Mouse (Mus musculus) limb, embryonic 14.5 days (tissue): ENCODE results near the gene Rad51ap1. TPM values are rescaled to one million over a fixed set of nuclear protein-coding genes. Genes with fewer than 3 reads are reported as not detected.

ENCODE experiments used
- ATAC-seq: fragments of 200-750 bp; cut with Nextera tagmentation; 2 replicates; pipeline ENCODE4 v1.8.0; 2017; ENCODE audit warnings: low read depth, moderate number of reproducible peaks, moderate TSS enrichment; ENCODE audit not compliant: low FRiP score
- DNase-seq: peaks from one replicate; pipeline ENCODE4 v3.0.0-alpha.2; 2015; ENCODE audit warnings: low spot score
- H3K27ac ChIP-seq: fragments of 300-500 bp; sonication (generic); replicated peaks from 2 replicates; pipeline ENCODE4 v1.5.1; 2014; ENCODE audit warnings: low read depth, mild to moderate bottlenecking, low read length, moderate library complexity, mixed read lengths
- H3K27me3 ChIP-seq: fragments of 300-500 bp; sonication (generic); 2 replicates; pipeline ENCODE4 v1.6.1; 2014; ENCODE audit warnings: low read length, mixed read lengths; ENCODE audit not compliant: control insufficient read depth, insufficient read depth
- H3K36me3 ChIP-seq: fragments of 300-500 bp; sonication (generic); 2 replicates; pipeline ENCODE4 v1.6.1; 2014; ENCODE audit warnings: mild to moderate bottlenecking, low read length, moderate library complexity, mixed read lengths; ENCODE audit not compliant: control insufficient read depth, insufficient read depth
- H3K4me1 ChIP-seq: fragments of 300-500 bp; sonication (generic); 2 replicates; pipeline ENCODE4 v1.6.1; 2014; ENCODE audit warnings: antibody characterized with exemption, low read length, mixed read lengths; ENCODE audit not compliant: control insufficient read depth, insufficient read depth
- H3K4me2 ChIP-seq: fragments of 300-500 bp; sonication (generic); replicated peaks from 2 replicates; pipeline ENCODE4 v1.6.1; 2014; ENCODE audit warnings: low read depth, mild to moderate bottlenecking, low read length, moderate library complexity; ENCODE audit not compliant: severe bottlenecking
- H3K4me3 ChIP-seq: fragments of 300-500 bp; sonication (generic); replicated peaks from 2 replicates; pipeline ENCODE4 v1.5.1; 2014; ENCODE audit warnings: low read length
- H3K9ac ChIP-seq: fragments of 300-500 bp; sonication (generic); 2 replicates; pipeline ENCODE4 v1.6.1; 2014; ENCODE audit warnings: mild to moderate bottlenecking, low read depth, low read length, moderate library complexity; ENCODE audit not compliant: severe bottlenecking
- H3K9me3 ChIP-seq: fragments of 300-500 bp; sonication (generic); 2 replicates; pipeline ENCODE4 v1.6.1; 2016; ENCODE audit warnings: low read length; ENCODE audit not compliant: control insufficient read depth
- POLR2A ChIP-seq: fragments of 200-500 bp; IDR thresholded peaks from 2 replicates; pipeline ENCODE4 v1.8.0; 2012; ENCODE audit warnings: inconsistent platforms, mild to moderate bottlenecking, moderate library complexity, borderline replicate concordance; ENCODE audit not compliant: insufficient read depth, insufficient read length; ENCODE audit errors: extremely low read depth
- WGBS: fragments of 180-500 bp; shearing (Covaris S2); extraction: QIAGEN DNeasy Blood & Tissue Kit; methylation state at CpG from one replicate; pipeline ENCODE4 v1.1.7; 2014; 5-methylcytosine and 5-hydroxymethylcytosine counted together
- polyA plus RNA-seq, 2 experiments: library from polyadenylated mRNA; depleted of rRNA in 1 of 2; stranded (reverse) in 1 of 2; unstranded in 1 of 2; fragments of >200 nt; fragmentation: Nextera tagmentation in 1 of 2; extraction: Ambion mirVana in 1 of 2; gene quantifications; 2 replicates each; pipeline versions ENCODE4 v1.2.1 to v1.2.3; 2012 to 2014

The Rad51ap1 gene
- polyA plus RNA-seq, 2 experiments, result 50.6 to 55.8 TPM

DNA sequence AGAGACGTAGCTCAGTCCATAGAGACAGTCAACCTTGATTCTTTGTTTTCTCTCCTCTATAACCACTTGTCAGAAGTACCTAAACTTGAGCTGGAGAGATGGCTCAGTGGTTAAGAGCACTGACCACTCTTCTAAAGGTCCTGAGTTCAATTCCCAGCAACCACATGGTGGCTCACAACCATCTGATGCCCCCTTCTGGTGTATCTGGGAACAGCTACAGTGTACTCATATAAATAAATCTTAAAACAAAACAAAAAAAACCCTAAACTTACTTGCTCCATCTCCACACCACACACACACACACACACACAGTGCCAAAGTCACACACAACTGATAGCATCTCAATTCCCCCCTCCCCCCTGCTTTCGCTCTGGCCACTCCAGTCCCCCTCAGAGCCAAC lies 1.3 kb downstream of the Rad51ap1 start:
- Histone ChIP-seq H3K27me3 (no peaks in the 10 kb centered on the region), H3K27ac (no peak overlapping the region), H3K36me3 (peaks cover 8% of the 10 kb centered on the region; the same call in 1 of the 2 replicates), H3K4me2 (peak overlapping the region; percentile 92), H3K9me3 (no peaks in the 10 kb centered on the region), H3K4me1 (peaks cover 10% of the 10 kb centered on the region), H3K9ac (peak overlapping the region; percentile 72; the same call in 1 of the 2 replicates), H3K4me3 (peak overlapping the region; percentile 72)
- no peak for TF ChIP-seq POLR2A
- 84% methylated on average over 2 of the region's 2 CpGs for WGBS
- ATAC-seq (no peak), DNase-seq (no peak)

DNA sequence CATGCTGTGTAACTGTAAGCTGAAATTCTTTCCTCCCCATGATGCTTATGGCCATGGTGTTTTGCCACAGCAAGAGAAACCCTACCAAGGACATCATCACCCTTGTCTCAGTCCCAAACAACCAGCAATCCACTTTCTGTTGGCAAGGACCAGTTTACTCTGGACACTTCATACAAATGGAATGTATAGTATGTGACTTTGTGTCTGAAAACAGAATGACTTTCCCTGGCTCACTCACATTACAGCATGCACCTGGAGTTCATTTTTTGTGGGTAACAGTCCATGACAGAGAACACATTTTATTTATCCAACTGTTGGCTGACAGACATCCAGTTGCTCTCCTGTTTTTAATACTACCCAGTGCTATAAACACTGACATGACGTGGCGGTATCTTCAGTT lies 6.5 kb downstream of the Rad51ap1 start:
- Histone ChIP-seq H3K4me2 (no peak overlapping the region), H3K4me1 (no peaks in the 10 kb centered on the region), H3K9me3 (no peaks in the 10 kb centered on the region), H3K9ac (no peak overlapping the region), H3K36me3 (peaks cover 26% of the 10 kb centered on the region), H3K27ac (no peak overlapping the region), H3K4me3 (no peak overlapping the region), H3K27me3 (no peaks in the 10 kb centered on the region)
- 62% methylated on average over 2 of the region's 2 CpGs for WGBS
- DNase-seq (no peak), ATAC-seq (no peak)
- TF ChIP-seq POLR2A, result no peak

DNA sequence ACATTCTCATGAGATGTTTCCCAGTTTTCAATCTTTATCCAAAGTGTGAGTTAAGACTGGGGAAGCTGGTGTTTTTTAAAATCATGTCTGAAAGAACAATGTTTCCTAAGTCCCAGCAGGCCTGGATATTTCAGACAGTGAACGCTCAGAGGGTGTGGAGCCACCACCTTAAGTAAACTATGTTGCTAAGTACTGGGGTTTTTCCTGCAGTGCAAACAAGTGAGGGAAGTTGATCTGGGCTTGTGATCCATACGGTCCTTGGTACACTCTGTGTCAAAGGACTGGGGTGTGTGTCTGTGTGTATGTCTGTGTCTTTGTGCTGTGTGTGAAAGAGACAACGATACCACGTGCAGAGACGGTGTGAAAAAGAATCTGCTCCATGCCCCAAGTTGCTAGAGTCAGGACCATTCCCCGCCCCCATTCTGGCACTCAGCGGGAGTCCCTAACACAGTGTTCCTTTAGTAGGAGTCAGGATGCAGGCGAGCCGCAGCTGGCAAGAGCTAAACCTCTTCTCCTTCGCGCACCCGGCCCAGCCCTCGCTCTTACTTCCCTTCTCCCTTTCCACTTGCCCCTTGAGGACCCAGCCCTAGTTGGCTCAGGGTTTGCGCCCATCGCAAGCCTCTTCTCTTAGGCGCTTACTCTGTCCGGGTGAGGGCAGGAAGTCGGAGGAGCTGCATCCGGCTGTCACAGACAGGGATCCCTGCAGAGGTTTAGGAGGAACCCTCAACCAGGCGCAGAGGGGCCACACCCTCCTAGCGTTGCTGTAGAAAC lies 18.1 kb downstream of the Rad51ap1 start, which contains the start of gene Dyrk4:
Gene Dyrk4 (minus strand): TSS at position 729 of the 771 bp plus-strand sequence.
- peak; percentile 9 for DNase-seq

GRCm38 (mm10) chr6:126914928-126915327 lies 24.5 kb downstream of the Rad51ap1 start:
- no peak for DNase-seq
- ATAC-seq, result no peak
- Histone ChIP-seq H3K4me3 (no peak overlapping the region), H3K4me1 (no peaks in the 10 kb centered on the region), H3K9ac (no peak overlapping the region), H3K9me3 (no peaks in the 10 kb centered on the region), H3K36me3 (no peaks in the 10 kb centered on the region), H3K27ac (no peak overlapping the region), H3K4me2 (no peak overlapping the region), H3K27me3 (no peaks in the 10 kb centered on the region)
- WGBS, result 76% methylated on average over 5 of the region's 5 CpGs
- TF ChIP-seq POLR2A, result no peak

More for the DNA sequence above, 18.1 kb downstream of the Rad51ap1 start, which contains the start of gene Dyrk4:
- Histone ChIP-seq H3K9ac (peak within 1 kb of the TSS; percentile 34), H3K27ac (no peak within 1 kb of the TSS), H3K4me3 (no peak within 1 kb of the TSS), H3K9me3 (no peaks in the 10 kb centered on the region), H3K27me3 (no peaks in the 10 kb centered on the region), H3K4me2 (peak within 1 kb of the TSS; percentile 34), H3K36me3 (peaks cover 27% of the 10 kb centered on the region), H3K4me1 (no peaks in the 10 kb centered on the region)
- 0 out of 2 replicates have a peak, but pooled peaks have one; percentile 19 for ATAC-seq
- 19% methylated on average over 21 of the region's 21 CpGs for WGBS
- no peak for TF ChIP-seq POLR2A

DNA sequence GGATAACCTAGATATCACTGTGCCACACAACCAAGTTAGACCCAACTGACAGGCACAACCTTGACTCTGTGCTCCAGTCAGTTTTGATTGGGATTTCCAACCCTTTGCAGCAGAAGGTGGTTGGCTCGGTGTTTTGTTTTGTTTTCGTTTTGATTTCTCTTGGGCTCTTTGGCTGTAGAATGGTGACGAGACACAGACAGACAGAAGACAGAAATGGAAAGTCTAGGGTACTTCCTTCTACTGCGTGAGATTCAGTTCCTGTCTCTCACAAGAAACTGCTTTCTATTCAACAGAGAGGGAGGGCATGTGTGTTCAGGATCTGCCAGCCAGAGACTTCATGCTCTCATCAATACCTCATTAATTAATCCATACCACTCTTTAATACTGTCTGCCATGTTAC lies 28.7 kb downstream of the Rad51ap1 start:
- Histone ChIP-seq H3K36me3 (no peaks in the 10 kb centered on the region), H3K9ac (no peak overlapping the region), H3K27me3 (no peaks in the 10 kb centered on the region), H3K9me3 (no peaks in the 10 kb centered on the region), H3K4me2 (no peak overlapping the region), H3K4me1 (no peaks in the 10 kb centered on the region), H3K27ac (no peak overlapping the region), H3K4me3 (no peak overlapping the region)
- no peak for TF ChIP-seq POLR2A
- no peak for DNase-seq
- ATAC-seq, result no peak
- 80% methylated on average over 4 of the region's 4 CpGs for WGBS
